Mouse (Mus musculus): ENCODE data around the gene Thra. TPM values are rescaled to one million over a fixed set of nuclear protein-coding genes. Genes with fewer than 3 reads are reported as not detected.

The Thra gene
- polyA plus RNA-seq, 2 experiments = 55.9 to 157 TPM

DNA sequence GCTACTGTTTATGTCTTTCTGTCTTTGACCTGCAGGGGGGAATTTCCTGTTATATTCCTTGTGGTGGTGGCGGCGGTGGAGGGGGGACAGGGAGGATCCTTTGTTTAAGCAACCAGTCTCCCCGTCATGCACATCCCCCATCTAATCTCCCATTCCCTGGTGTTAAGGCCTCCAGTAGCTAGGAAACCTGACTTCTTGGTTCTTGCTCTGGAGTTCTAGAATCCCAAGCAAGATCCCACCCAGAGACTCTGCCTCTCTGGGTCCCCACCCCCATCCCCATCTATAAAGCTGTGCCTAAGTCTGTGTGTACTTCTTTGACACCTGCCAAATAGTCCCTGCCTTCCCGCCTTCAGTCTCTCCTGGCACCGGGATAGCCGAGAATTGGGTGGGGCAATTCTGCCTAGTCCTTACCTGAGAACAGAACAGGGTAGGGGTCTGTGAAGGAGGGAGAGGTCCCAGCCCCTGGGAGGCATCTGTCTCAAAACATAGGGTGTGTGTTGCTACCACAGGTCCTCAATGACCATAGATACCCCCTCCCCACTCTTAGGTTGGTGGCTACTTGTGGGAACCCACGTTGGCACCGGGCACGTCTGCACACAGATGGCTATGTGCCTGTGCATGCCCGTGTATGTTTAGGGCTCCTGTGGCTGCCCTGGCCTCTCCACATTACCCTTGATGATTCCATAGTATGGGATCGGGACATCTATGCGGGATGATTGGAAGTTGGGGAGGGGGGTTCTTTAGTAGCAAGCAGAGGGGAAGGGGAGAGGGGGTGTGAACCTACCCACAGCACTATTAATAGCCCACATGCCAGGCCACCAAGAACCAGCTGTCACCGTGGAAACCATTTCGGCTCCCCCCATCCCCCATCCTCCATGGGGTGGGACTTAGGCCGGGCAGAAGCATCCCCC is 8.3 kb downstream of the Thra start:
- TF ChIP-seq POLR2A (IDR thresholded peaks at IDR 0.05; ENCODE audit: borderline replicate concordance, extremely low read depth, insufficient read depth, insufficient read length) = no peak
- peaks cover 90% of the 10 kb centered on the region for H3K4me1 ChIP-seq (ENCODE audit: control insufficient read depth, insufficient read depth, low read length)
- H3K4me3 ChIP-seq (replicated peaks; ENCODE audit: low read length) = 0 out of 2 replicates have a peak overlapping the region, but pooled peaks have one; percentile 4
- H3K27me3 ChIP-seq (ENCODE audit: control insufficient read depth, insufficient read depth, low read length) = no peaks in the 10 kb centered on the region
- peak overlapping the region; percentile 50 for H3K4me2 ChIP-seq (replicated peaks; ENCODE audit: low read depth, low read length, severe bottlenecking)
- DNase-seq (ENCODE audit: low spot score) = peak; percentile 18
- H3K27ac ChIP-seq (replicated peaks; ENCODE audit: low read depth, low read length) = peak overlapping the region; percentile 73; the same call in 1 of the 2 replicates
- peaks cover 13% of the 10 kb centered on the region for H3K36me3 ChIP-seq (ENCODE audit: control insufficient read depth, insufficient read depth, low read length)
- H3K9ac ChIP-seq (ENCODE audit: low read depth, low read length, severe bottlenecking) = no peak overlapping the region
- WGBS = 23% methylated on average over 15 of the region's 15 CpGs
- ATAC-seq (ENCODE audit: low FRiP score, low read depth) = no peak
- H3K9me3 ChIP-seq (ENCODE audit: control insufficient read depth, low read length) = no peaks in the 10 kb centered on the region

DNA sequence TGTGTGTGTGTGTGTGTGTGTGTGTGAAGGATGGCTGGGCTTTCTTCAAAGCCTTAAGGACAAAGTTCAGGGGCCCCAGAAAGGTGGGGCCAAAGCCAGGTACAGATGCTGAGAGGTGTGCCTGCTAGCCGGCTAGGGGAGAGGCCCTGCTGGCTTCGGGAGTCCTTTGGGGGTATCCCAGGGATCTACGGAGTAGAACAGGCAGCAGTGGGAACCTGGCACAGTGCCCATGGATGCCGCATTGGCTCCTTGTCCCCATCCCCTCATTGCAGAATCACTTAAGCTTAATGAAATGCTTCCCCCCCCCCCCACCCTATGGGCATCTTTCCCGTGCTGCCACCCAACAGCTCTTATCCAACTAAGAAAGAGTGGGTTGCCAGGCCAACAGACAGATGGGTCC is 9.3 kb downstream of the Thra start:
- H3K4me2 ChIP-seq (replicated peaks; ENCODE audit: low read depth, low read length, severe bottlenecking) = 0 out of 2 replicates have a peak overlapping the region, but pooled peaks have one; percentile 16
- no peak for ATAC-seq (ENCODE audit: low FRiP score, low read depth)

DNA sequence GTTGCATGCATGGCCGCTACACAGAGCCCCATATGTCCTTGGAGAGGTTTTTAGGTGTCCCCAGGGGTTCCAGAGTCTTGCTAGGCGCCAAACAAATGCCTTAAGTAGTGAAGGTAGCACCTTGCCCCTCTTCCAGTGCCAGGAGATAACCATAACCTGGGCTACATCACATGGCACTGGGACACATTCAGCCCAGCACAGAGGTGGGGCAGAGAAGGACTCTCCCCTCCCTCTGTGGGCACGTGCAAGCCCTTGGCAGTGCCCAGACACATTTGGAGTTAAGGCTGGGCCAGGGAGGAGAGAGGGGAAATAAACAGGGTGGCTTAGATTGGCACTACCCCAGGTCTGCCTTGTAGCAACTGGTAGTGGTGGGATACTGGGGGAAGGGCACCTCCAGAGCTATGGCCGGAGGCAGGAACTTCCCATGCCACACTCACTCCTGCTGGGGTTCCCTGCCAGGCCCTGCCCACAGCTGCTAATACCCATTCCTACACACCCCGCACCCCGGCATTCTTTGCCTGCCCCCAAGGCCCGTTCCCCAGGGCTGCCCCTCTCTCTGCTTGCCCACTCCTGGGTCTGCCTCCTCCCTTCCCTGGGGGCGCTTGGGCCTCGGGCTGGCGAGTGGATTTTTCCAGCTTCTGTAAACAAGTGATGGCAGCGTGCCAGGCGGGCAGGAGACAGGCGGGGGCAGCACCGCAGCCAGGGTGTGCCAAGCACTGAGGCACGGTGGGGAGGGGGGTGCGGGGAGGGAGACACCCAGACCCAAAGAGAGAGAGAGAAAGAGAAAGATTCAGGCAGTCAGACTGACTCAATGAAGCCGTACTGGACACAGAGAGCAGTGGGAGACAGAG is 10.1 kb downstream of the Thra start:
- H3K9ac ChIP-seq (ENCODE audit: low read depth, low read length, severe bottlenecking) = peak overlapping the region; percentile 34; the same call in 1 of the 2 replicates
- ATAC-seq (ENCODE audit: low FRiP score, low read depth) (no peak), DNase-seq (ENCODE audit: low spot score) (no peak)
- H3K27me3 ChIP-seq (ENCODE audit: control insufficient read depth, insufficient read depth, low read length) = no peaks in the 10 kb centered on the region
- H3K4me2 ChIP-seq (replicated peaks; ENCODE audit: low read depth, low read length, severe bottlenecking) = peak overlapping the region; percentile 43
- H3K9me3 ChIP-seq (ENCODE audit: control insufficient read depth, low read length) = no peaks in the 10 kb centered on the region
- peak overlapping the region; percentile 11; the same call in 1 of the 2 replicates for H3K4me3 ChIP-seq (replicated peaks; ENCODE audit: low read length)
- WGBS = 35% methylated on average over 17 of the region's 17 CpGs
- H3K27ac ChIP-seq (replicated peaks; ENCODE audit: low read depth, low read length) = peak overlapping the region; percentile 65
- no peak for TF ChIP-seq POLR2A (IDR thresholded peaks at IDR 0.05; ENCODE audit: borderline replicate concordance, extremely low read depth, insufficient read depth, insufficient read length)
- peaks cover 23% of the 10 kb centered on the region for H3K36me3 ChIP-seq (ENCODE audit: control insufficient read depth, insufficient read depth, low read length)
- H3K4me1 ChIP-seq (ENCODE audit: control insufficient read depth, insufficient read depth, low read length) = peaks cover 81% of the 10 kb centered on the region

More for the DNA sequence above, 9.3 kb downstream of the Thra start:
- Histone ChIP-seq H3K27ac (replicated peaks; ENCODE audit: low read depth, low read length) (0 out of 2 replicates have a peak overlapping the region, but pooled peaks have one; percentile 65), H3K4me1 (ENCODE audit: control insufficient read depth, insufficient read depth, low read length) (peaks cover 87% of the 10 kb centered on the region), H3K36me3 (ENCODE audit: control insufficient read depth, insufficient read depth, low read length) (peaks cover 20% of the 10 kb centered on the region), H3K27me3 (ENCODE audit: control insufficient read depth, insufficient read depth, low read length) (no peaks in the 10 kb centered on the region), H3K9me3 (ENCODE audit: control insufficient read depth, low read length) (no peaks in the 10 kb centered on the region), H3K9ac (ENCODE audit: low read depth, low read length, severe bottlenecking) (no peak overlapping the region), H3K4me3 (replicated peaks; ENCODE audit: low read length) (no peak overlapping the region)
- no peak for DNase-seq (ENCODE audit: low spot score)
- 42% methylated on average over 5 of the region's 5 CpGs for WGBS
- TF ChIP-seq POLR2A (IDR thresholded peaks at IDR 0.05; ENCODE audit: borderline replicate concordance, extremely low read depth, insufficient read depth, insufficient read length) = no peak

DNA sequence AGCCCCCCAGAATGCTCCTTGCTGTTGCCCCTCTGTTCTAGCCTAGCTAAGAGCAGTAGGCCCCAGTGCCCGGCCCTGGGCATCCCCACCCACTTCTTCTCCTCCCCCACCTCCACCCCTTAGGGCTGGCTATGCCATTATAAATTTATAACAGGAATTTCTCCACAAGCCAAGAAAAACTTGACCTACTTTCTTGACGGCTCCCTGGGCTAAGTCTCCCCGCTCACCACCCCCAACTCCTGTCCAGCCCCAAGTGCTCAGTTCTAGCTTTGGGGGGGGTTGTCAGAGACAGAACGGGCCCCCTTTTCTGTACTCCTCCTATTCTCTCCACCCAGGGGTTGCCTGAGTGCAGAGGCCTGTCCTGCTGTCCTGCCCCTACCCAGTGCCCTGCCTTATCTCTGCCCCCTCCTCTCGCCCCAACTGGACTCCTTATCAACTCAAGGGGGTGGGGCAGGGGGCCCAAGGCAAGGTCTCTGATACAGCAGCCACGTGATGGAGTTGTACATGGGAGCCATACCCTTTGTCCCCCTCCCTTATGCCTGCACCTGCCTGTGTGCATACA is 10.9 kb downstream of the Thra start:
- H3K4me3 ChIP-seq (replicated peaks; ENCODE audit: low read length) = peak overlapping the region; percentile 11; the same call in 1 of the 2 replicates
- TF ChIP-seq POLR2A (IDR thresholded peaks at IDR 0.05; ENCODE audit: borderline replicate concordance, extremely low read depth, insufficient read depth, insufficient read length) = no peak
- peaks cover 30% of the 10 kb centered on the region for H3K36me3 ChIP-seq (ENCODE audit: control insufficient read depth, insufficient read depth, low read length)
- no peak for ATAC-seq (ENCODE audit: low FRiP score, low read depth)
- peak overlapping the region; percentile 65 for H3K27ac ChIP-seq (replicated peaks; ENCODE audit: low read depth, low read length)
- no peaks in the 10 kb centered on the region for H3K27me3 ChIP-seq (ENCODE audit: control insufficient read depth, insufficient read depth, low read length)
- H3K9me3 ChIP-seq (ENCODE audit: control insufficient read depth, low read length) = no peaks in the 10 kb centered on the region
- peak overlapping the region; percentile 43 for H3K4me2 ChIP-seq (replicated peaks; ENCODE audit: low read depth, low read length, severe bottlenecking)
- DNase-seq (ENCODE audit: low spot score) = no peak
- WGBS = 21% methylated on average over 6 of the region's 6 CpGs
- H3K4me1 ChIP-seq (ENCODE audit: control insufficient read depth, insufficient read depth, low read length) = peaks cover 74% of the 10 kb centered on the region
- peak overlapping the region; percentile 34; the same call in 1 of the 2 replicates for H3K9ac ChIP-seq (ENCODE audit: low read depth, low read length, severe bottlenecking)

All from limb, embryonic 14.5 days (tissue).